Mouse (Mus musculus) stomach, postnatal 0 days (tissue): ENCODE results near the gene H2-M5.
A peak's percentile ranks its signal among the peaks of the same experiment; 100 is the strongest.

Source experiments
- CTCF ChIP-seq: IDR thresholded peaks from 2 replicates; pipeline ENCODE4 v1.5.1; 2016; ENCODE audit warnings: antibody characterized with exemption, low read depth, mild to moderate bottlenecking, moderate library complexity
- EP300 ChIP-seq: optimal IDR thresholded peaks from 2 replicates; pipeline ENCODE3; 2016; ENCODE audit warnings: antibody characterized with exemption

DNA sequence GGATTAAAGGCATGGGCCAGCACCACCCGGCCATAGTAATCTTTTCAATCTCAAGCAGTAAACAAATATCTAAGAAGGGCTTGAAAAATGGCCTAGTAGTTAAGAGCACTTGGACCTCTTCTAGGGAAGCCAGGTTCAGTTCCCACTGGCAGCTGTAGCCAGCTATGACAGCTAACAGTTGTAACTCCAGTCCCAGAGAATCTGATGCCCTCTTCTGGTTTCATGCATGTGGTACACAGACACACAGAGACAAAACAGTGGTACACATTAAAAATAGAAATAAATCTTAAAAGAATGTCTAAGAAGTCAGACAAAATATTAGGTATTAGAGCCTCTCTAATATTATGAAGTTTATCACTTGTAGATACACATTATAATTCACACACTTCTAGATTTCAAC, 28.2 kb downstream of the H2-M5 start:
- peak; percentile 37; the same call in 1 of the 2 replicates for TF ChIP-seq CTCF
- no peak for TF ChIP-seq EP300
